Mouse (Mus musculus) layer of hippocampus, postnatal 10 days (tissue): Measurements from ENCODE around the gene Dydc2. TPM values are rescaled to one million over a fixed set of nuclear protein-coding genes. Genes with fewer than 3 reads are reported as not detected.
"Not testable (repeated sequence)": the region's sequence is repeated elsewhere in the genome, so short reads cannot be mapped to it uniquely, and the experiment has no call there.

Experiments
- DNase-seq, 2 experiments: peaks; one replicate each; pipeline ENCODE4 v3.0.0; 2021; ENCODE audit warnings: low spot score in 2 of 2
- long read RNA-seq: library from polyadenylated mRNA; stranded (forward); transcript quantifications from one replicate; pipeline ENCODE4 v2.0.0, GENCODE M21; 2023
- total RNA-seq, 2 experiments: library from RNA; stranded (reverse); gene quantifications; 2 replicates each; pipeline ENCODE4 v1.2.3; 2021

The Dydc2 gene
- total RNA-seq = 1 to 10 TPM in 1 of 2 experiments, under 1 TPM in 1; 0.71 to 1.2 TPM
- long read RNA-seq, partial matches to known transcripts = 0 of 2 reads
- long read RNA-seq, other reads (novel, unspliced or antisense) = 2 of 2 reads

- DNase-seq = no peak
Measured at GRCm38 (mm10) chr14:41069108-41069507, at the start of gene Dydc2. Dydc2 (minus strand) TSS chr14:41069208.

GRCm38 (mm10) chr14:41116271-41116670 lies 47.3 kb upstream of the Dydc2 start:
- DNase-seq = no peak

- no peak for DNase-seq
Measured at GRCm38 (mm10) chr14:41112944-41113343, 43.9 kb upstream of the Dydc2 start.

GRCm38 (mm10) chr14:41111031-41111668 lies 42.1 kb upstream of the Dydc2 start:
- no peak for DNase-seq

GRCm38 (mm10) chr14:41104853-41105444 lies 35.9 kb upstream of the Dydc2 start, which contains the start of gene Mat1a:
Mat1a (plus strand) TSS chr14:41105035.
- DNase-seq = no peak

- DNase-seq = no peak
Measured at GRCm38 (mm10) chr14:41102269-41102668, 33.3 kb upstream of the Dydc2 start.

GRCm38 (mm10) chr14:41101242-41101641 lies 32.2 kb upstream of the Dydc2 start:
- no peak for DNase-seq

GRCm38 (mm10) chr14:41100712-41101111 lies 31.7 kb upstream of the Dydc2 start:
- DNase-seq = no peak

- no peak for DNase-seq
Measured at GRCm38 (mm10) chr14:41098726-41099125, 29.7 kb upstream of the Dydc2 start.

GRCm38 (mm10) chr14:41096296-41096860 lies 27.4 kb upstream of the Dydc2 start:
- no peak for DNase-seq

GRCm38 (mm10) chr14:41094114-41094513 lies 25.1 kb upstream of the Dydc2 start:
- no peak for DNase-seq

GRCm38 (mm10) chr14:41090777-41091176 lies 21.8 kb upstream of the Dydc2 start:
- DNase-seq = no peak

- DNase-seq = no peak
Measured at GRCm38 (mm10) chr14:41087509-41087908, 18.5 kb upstream of the Dydc2 start.

- DNase-seq = no peak
Measured at GRCm38 (mm10) chr14:41082408-41082807, 13.4 kb upstream of the Dydc2 start.

GRCm38 (mm10) chr14:41072944-41073275 lies 3.9 kb upstream of the Dydc2 start:
- DNase-seq = no peak

- DNase-seq = peak; percentile 79 to 84
Measured at GRCm38 (mm10) chr14:41072229-41072943, 3.4 kb upstream of the Dydc2 start, which contains the start of gene Dydc1. Dydc1 (plus strand) TSS chr14:41072911.

GRCm38 (mm10) chr14:41070343-41070742 lies 1.3 kb upstream of the Dydc2 start:
- no peak for DNase-seq

- no peak for DNase-seq
Measured at GRCm38 (mm10) chr14:41066416-41066815, 2.6 kb downstream of the Dydc2 start.

GRCm38 (mm10) chr14:41065168-41065567 lies 3.8 kb downstream of the Dydc2 start:
- DNase-seq = no peak

GRCm38 (mm10) chr14:41053190-41053589 lies 15.8 kb downstream of the Dydc2 start:
- not testable (repeated sequence) for DNase-seq

- DNase-seq = no peak
Measured at GRCm38 (mm10) chr14:41052481-41052880, 16.5 kb downstream of the Dydc2 start.

GRCm38 (mm10) chr14:41050471-41050870 lies 18.5 kb downstream of the Dydc2 start:
- DNase-seq = no peak
